Mouse (Mus musculus): ENCODE measurements around the gene Matn1.

The Matn1 gene

DNA sequence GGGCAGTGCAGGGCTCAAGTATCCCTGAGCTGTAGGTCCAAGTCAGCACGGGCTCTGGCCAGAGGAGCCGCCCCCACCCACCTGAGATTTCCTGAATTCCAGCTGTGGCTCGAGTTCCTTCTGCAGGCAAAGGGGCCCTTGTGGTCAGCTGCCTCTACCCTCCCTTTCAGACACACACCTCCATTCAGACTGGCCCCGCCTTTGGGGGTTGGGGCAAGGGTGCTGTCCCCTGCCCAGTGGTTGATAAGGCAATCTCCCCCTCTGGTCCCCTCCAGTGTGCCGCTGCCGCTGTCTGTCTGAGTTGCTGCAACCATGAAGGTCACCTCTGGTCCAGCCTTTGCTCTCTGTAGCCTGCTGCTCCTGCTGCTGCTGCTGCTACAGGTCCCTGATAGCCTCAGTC lies at the start of gene Matn1:
TSS of gene Matn1 (plus strand) at position 274 of the 400 bp plus-strand sequence.
- no peak for DNase-seq

DNA sequence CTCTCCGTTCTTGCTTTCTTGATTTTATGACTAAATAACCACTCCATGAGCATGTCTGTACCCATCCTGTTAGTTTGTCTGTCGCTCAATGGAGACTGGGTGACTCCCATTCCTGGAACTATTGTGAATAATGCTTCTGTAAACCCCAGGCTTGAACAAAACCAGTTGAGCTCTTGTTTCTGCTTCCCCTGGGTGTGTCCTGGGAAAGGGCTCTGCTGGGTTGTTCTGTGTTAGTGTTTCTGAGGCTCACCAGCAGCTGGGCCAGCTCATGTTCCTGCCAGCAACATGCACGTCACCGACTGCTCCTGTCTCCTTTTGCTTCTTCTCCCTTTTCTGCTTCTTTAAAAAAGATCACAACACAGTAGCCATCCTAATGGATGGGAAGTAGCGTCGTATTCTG lies 48.5 kb upstream of the Matn1 start:
- no peak for DNase-seq

GRCm38 (mm10) chr4:130896372-130896771 lies 47.8 kb upstream of the Matn1 start:
- DNase-seq, result no peak

DNA sequence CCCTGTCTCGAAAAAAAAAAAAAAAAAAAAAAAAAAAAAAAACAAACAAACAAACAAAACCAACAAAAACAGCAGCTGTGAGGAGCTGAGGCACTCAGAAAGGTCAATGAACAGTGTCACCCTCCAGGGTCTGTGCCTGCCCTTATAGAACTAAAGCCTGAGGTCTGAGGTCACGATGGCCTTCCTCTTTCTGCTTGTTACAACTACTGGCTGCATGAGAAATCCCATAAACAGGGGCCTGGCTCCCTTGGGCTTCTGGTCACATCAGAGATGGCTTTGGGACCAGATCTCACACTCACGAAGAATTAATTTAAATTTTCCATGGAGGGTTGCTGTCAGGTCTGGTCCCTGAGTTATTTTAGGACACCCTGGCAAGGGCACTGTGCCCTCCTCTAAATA lies 44.8 kb upstream of the Matn1 start:
- no peak for DNase-seq

GRCm38 (mm10) chr4:130899782-130900427 lies 44.3 kb upstream of the Matn1 start:
- DNase-seq, result no peak

- DNase-seq, result no peak
These were observed 43.4 kb upstream of the Matn1 start for GRCm38 (mm10) chr4:130900746-130901145.

GRCm38 (mm10) chr4:130902289-130902781 lies 41.9 kb upstream of the Matn1 start:
- DNase-seq, result no peak

DNA sequence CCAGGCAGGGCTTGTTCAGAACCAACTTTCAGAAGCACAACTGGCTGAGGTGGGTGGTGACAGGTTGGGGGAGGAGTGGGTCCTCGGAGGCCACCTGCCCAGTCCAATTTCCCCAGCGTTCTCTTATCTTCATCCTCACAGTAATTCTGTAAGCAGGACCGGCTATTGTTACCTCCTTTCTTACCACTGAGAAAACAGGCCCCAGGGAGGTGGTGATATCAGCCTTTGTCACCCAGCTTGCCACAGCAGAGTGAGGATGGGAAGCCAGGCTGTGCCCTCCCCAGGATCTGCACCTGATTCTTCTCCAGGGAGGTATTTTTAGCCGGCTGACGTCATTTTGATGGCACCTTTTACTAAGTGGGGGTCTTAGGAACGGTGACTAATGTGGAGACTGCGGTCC lies 39.2 kb upstream of the Matn1 start:
- DNase-seq, result no peak

GRCm38 (mm10) chr4:130905882-130906281 lies 38.3 kb upstream of the Matn1 start:
- no peak for DNase-seq

- DNase-seq, result peak; percentile 66
These were observed 37.9 kb upstream of the Matn1 start for GRCm38 (mm10) chr4:130906296-130906695.

- no peak for DNase-seq
These were observed 36.8 kb upstream of the Matn1 start for GRCm38 (mm10) chr4:130907200-130908069.

GRCm38 (mm10) chr4:130908133-130908532 lies 36.1 kb upstream of the Matn1 start:
- no peak for DNase-seq

GRCm38 (mm10) chr4:130909167-130909874 lies 34.9 kb upstream of the Matn1 start:
- no peak for DNase-seq

DNA sequence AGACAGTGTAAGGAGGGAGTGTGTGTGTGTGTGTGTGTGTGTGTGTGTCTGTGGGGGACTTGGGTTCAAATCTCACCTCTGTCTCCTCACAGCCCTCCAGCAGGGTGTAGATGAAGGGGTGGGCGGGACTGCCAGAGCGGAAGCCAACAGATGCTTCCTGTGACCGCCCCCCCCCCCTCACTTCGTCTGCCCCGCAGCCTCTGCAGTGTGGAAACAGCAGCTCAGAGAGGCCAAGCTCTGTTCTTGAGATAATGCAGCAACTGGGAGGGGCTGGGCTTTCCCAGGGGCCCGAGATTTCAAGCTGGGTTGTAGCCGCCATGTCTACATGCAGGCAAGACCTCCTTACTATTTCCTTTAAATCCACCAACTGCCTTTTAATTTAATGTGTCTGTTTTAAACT lies 33.5 kb upstream of the Matn1 start:
- no peak for DNase-seq

DNA sequence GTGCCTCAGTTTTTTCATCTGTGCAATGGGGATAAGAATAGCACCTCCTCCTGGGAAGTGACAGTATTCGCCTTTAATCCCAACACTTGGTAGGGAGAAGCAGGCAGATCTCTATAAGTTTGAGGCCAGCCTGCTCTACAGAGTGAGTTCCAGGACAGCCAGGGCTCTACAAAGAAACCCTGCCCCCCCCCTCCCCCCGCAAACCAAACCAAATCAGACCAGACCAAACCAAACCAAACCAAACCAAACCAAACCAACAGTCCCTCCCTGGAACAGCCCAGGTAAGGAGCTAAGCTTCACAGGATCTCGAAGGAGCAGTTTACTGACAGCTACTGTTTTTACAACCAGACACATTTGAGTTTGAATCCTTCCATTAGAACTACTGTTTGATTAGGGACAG lies 31.6 kb upstream of the Matn1 start:
- DNase-seq, result no peak

DNA sequence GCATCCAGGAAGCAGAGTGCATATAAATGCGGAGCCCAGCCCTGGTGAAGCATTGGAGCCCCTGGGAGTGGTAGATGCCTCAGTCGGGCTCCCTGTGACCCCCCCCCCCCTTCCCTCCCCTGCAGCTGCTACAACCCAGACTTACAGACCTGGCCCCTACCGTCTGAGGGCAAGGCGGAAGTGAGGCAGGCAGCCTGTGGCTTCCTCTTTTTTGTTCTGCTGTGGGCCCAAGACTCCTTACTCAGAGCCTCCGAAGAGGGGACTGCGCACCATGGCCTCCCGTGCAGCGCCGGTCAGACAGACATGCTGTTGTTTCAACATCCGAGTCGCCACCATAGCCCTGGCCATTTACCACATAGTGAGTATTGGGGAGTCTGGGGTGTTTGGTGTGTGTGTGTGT lies 31.1 kb upstream of the Matn1 start, which contains the start of gene Laptm5:
TSS of gene Laptm5 (plus strand) at position 49 of the 400 bp plus-strand sequence.
- DNase-seq, result no peak

DNA sequence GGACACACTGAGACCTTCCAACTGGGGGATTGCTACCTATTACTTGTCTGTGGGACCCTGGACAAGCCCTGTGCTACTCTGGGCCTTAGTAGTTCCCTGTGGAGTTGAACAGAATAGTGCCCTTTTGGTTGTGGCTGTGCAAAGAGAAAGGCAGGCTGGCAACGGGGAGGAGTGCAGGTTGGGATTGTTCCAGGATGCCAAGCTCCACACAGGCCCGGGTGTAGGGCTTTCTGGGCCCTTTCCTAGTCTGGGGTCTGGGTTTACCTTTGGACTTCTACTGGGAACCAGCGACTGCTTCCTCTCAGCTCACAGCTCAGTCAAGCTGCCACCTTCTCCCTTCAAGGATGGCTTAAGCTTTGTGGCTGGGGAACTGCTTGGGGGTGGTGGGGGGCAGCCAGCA lies 30.7 kb upstream of the Matn1 start:
- DNase-seq, result no peak

GRCm38 (mm10) chr4:130914011-130914410 lies 30.2 kb upstream of the Matn1 start:
- DNase-seq, result no peak

GRCm38 (mm10) chr4:130914527-130914926 lies 29.7 kb upstream of the Matn1 start:
- no peak for DNase-seq

DNA sequence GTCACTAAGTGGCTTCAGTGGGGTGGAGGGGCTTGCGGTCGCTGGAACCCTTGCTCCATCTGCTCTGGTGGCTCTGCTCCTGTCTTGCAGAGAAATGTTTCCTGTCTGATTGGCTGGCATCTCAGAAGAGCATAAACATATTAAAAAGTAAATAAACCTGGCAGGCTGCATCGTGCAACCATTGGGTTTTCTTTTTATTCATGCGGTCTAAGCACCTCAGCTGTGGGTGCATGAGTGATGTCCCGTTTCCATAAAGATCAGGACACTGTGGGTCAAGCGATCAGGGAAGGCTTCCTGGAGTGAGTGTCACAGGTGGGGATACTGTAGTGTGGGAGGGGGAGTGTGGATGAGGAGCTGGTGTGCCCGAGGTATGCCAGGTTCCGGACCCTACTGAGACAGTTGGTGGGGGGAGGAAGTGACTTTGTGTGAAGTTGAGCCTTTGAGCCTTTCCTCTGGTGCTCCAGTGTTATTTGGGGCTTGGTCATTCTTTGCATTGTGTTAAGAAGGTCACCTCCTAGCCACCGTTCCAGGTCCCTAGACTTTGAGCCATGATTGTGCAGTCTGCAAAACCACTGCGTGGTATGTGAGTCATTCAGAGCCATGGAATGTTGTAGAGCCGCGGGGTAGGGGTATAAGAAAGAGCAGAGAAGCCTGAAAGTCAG lies 29.0 kb upstream of the Matn1 start:
- DNase-seq, result no peak

- no peak for DNase-seq
These were observed 28.5 kb upstream of the Matn1 start for GRCm38 (mm10) chr4:130915668-130916035.

- DNase-seq, result no peak
These were observed 27.5 kb upstream of the Matn1 start for GRCm38 (mm10) chr4:130916639-130917038.

- DNase-seq, result no peak
These were observed 26.6 kb upstream of the Matn1 start for GRCm38 (mm10) chr4:130917564-130917963.
